Mouse (Mus musculus) neural tube, embryonic 11.5 days (tissue): ENCODE results near the gene Cyp4a32. TPM values are rescaled to one million over a fixed set of nuclear protein-coding genes. Genes with fewer than 3 reads are reported as not detected.
"Not testable (repeated sequence)": the region's sequence is repeated elsewhere in the genome, so short reads cannot be mapped to it uniquely, and the experiment has no call there.

Source experiments
- ATAC-seq: fragments of 200-750 bp; cut with Nextera tagmentation; 2 replicates; pipeline ENCODE4 v1.8.0; 2017; ENCODE audit warnings: moderate number of reproducible peaks, mild to moderate bottlenecking, moderate TSS enrichment, moderate library complexity; ENCODE audit not compliant: insufficient read depth, low FRiP score, low TSS enrichment
- DNase-seq: peaks from one replicate; pipeline ENCODE4 v3.0.0-alpha.2; 2015; ENCODE audit warnings: low spot score
- H3K27ac ChIP-seq: fragments of 300-500 bp; sonication (generic); 2 replicates; pipeline ENCODE4 v1.5.1; 2014; ENCODE audit warnings: low read depth, mild to moderate bottlenecking, low read length
- H3K27me3 ChIP-seq: fragments of 300-500 bp; sonication (generic); 2 replicates; pipeline ENCODE4 v1.6.1; 2014; ENCODE audit warnings: mild to moderate bottlenecking, low read length, mixed read lengths; ENCODE audit not compliant: control insufficient read depth, insufficient read depth
- H3K36me3 ChIP-seq: fragments of 300-500 bp; sonication (generic); 2 replicates; pipeline ENCODE4 v1.6.1; 2014; ENCODE audit warnings: mild to moderate bottlenecking, low read length, moderate library complexity, mixed read lengths; ENCODE audit not compliant: control insufficient read depth, insufficient read depth
- H3K4me1 ChIP-seq: fragments of 300-500 bp; sonication (generic); 2 replicates; pipeline ENCODE4 v1.6.1; 2014; ENCODE audit warnings: low read length, mixed read lengths; ENCODE audit not compliant: control insufficient read depth, insufficient read depth
- H3K4me2 ChIP-seq: fragments of 300-500 bp; sonication (generic); 2 replicates; pipeline ENCODE4 v1.6.1; 2014; ENCODE audit warnings: low read depth, mild to moderate bottlenecking, moderate library complexity
- H3K4me3 ChIP-seq: fragments of 300-500 bp; sonication (generic); 2 replicates; pipeline ENCODE4 v1.5.1; 2014; ENCODE audit warnings: low read depth, low read length
- H3K9ac ChIP-seq: fragments of 300-500 bp; sonication (generic); 2 replicates; pipeline ENCODE4 v1.6.1; 2014; ENCODE audit warnings: mild to moderate bottlenecking, low read length
- H3K9me3 ChIP-seq: fragments of 300-500 bp; sonication (generic); 2 replicates; pipeline ENCODE4 v1.6.1; 2016; ENCODE audit warnings: low read length; ENCODE audit not compliant: control insufficient read depth
- WGBS: fragments of 180-500 bp; shearing (Covaris S2); extraction: QIAGEN DNeasy Blood & Tissue Kit; methylation state at CpG from one replicate; pipeline ENCODE4 v1.1.7; 2014; 5-methylcytosine and 5-hydroxymethylcytosine counted together
- polyA plus RNA-seq: library from polyadenylated mRNA; unstranded; fragments of >200 nt; fragmentation: Nextera tagmentation; extraction: Ambion mirVana; gene quantifications from 2 replicates; pipeline ENCODE4 v1.2.1, GENCODE M21; 2014

The Cyp4a32 gene
- not detected in 2 replicates for polyA plus RNA-seq

DNA sequence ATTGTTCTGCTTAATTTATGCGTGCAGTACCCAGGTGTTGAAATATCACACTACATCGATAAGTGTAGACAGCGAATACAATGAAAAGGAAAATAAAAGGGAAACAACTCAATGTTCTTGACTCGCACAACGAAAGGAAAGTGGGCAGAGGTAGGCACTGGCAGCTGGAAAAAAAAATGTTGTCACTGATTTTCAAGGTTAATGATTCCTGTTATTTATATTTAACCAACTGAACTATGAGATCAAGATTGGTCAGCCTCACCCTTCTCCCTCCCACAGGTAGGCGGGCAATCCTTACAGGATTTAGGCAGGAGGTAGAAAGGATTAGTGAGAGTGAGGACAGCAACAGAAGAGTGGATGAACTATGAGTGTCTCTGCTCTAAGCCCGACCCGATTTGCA lies at the start of gene Cyp4a32:
Gene Cyp4a32, plus strand, starts transcription at position 359 of the 400 bp plus-strand sequence.
- not testable (repeated sequence) for H3K36me3 ChIP-seq, H3K9ac ChIP-seq, H3K27ac ChIP-seq, H3K27me3 ChIP-seq, H3K4me2 ChIP-seq, ATAC-seq, H3K4me3 ChIP-seq, DNase-seq, H3K9me3 ChIP-seq, H3K4me1 ChIP-seq
- whole genome bisulfite sequencing: 88% methylated on average over 8 of the region's 8 CpGs

- Histone ChIP-seq H3K4me2 (no peak overlapping the region), H3K9ac (no peak overlapping the region), H3K9me3 (no peaks in the 10 kb centered on the region), H3K4me3 (no peak overlapping the region), H3K27ac (no peak overlapping the region), H3K27me3 (no peaks in the 10 kb centered on the region), H3K36me3 (no peaks in the 10 kb centered on the region), H3K4me1 (no peaks in the 10 kb centered on the region)
- DNase-seq (no peak), ATAC-seq (no peak)
- WGBS: 86% methylated on average over 3 of the region's 3 CpGs
Measured at GRCm38 (mm10) chr4:115552726-115553125, 48.0 kb upstream of the Cyp4a32 start.

- no peak overlapping the region for H3K4me3 ChIP-seq
- ATAC-seq: no peak
- no peaks in the 10 kb centered on the region for H3K36me3 ChIP-seq
- no peak overlapping the region for H3K9ac ChIP-seq
- H3K27ac ChIP-seq: no peak overlapping the region
- 83% methylated on average over 2 of the region's 2 CpGs for WGBS
- no peak overlapping the region for H3K4me2 ChIP-seq
- H3K9me3 ChIP-seq: no peaks in the 10 kb centered on the region
- no peak for DNase-seq
- H3K27me3 ChIP-seq: no peaks in the 10 kb centered on the region
- no peaks in the 10 kb centered on the region for H3K4me1 ChIP-seq
Measured at GRCm38 (mm10) chr4:115555513-115555912, 45.3 kb upstream of the Cyp4a32 start.

DNA sequence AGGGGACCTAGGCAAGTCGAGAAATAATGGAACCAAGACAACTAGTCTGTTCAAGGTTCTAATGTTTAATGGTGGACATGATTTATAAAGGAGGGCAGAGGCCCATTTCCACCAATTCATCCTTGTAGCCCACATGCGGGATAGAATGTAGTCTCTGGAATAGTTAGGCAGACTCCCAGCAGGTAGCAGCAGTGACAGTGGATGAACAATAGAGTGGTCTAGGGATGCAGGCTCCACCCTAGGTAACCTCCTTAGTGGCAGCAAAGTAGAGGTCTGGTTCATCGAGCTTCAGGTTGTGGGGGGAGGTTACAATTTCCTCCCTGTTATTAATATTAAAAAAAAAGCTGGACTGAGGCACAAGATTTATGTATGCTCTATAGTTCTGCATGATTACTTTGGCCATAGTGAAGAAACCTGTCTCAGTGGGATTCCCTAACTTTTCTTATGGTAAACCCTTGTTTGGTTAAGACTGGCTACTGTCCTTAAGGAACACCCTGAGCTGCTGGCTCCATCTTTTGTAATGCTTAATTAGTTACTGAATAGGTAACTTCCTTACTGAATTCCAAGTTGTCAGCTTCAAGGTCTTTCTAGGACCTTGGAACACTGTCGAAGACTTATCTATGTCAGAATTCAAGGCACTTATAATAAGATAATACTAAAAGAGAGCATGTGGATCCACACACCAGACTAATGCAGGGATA lies 42.8 kb upstream of the Cyp4a32 start:
- Histone ChIP-seq H3K27ac (no peak overlapping the region), H3K4me1 (no peaks in the 10 kb centered on the region), H3K36me3 (no peaks in the 10 kb centered on the region), H3K4me3 (no peak overlapping the region), H3K9me3 (no peaks in the 10 kb centered on the region), H3K4me2 (no peak overlapping the region), H3K27me3 (no peaks in the 10 kb centered on the region), H3K9ac (no peak overlapping the region)
- WGBS: 50% methylated on average over 4 of the region's 4 CpGs
- no peak for DNase-seq
- ATAC-seq: no peak

- DNase-seq, H3K27me3 ChIP-seq, H3K36me3 ChIP-seq, H3K4me1 ChIP-seq, H3K9ac ChIP-seq, H3K9me3 ChIP-seq, H3K27ac ChIP-seq, ATAC-seq, H3K4me3 ChIP-seq, H3K4me2 ChIP-seq: not testable (repeated sequence)
- 56% methylated on average over 5 of the region's 5 CpGs for WGBS
Measured at GRCm38 (mm10) chr4:115561236-115561635, 39.5 kb upstream of the Cyp4a32 start.

DNA sequence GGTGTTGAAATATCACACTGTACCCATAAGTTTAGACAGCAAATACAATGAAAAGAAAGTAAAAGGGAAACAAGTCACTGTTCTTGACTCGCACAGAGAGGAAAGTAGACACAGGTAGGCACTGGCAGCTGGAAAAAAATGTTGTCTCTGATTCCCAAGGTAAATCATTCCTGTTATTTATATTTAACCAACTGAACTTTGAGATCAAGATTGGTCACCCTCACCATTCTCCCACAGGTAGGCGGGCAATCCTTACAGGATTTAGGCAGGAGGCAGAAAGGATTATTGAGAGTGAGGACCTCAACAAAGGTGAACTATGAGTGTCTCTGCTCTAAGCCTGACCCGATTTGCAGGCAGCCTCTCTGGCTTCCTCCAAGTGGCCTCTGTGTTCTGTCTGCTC lies 37.4 kb upstream of the Cyp4a32 start, which contains the start of gene Cyp4a31:
Gene Cyp4a31, plus strand, starts transcription at position 249 of the 400 bp plus-strand sequence.
- H3K27me3 ChIP-seq: no peaks in the 10 kb centered on the region
- no peak for ATAC-seq
- 90% methylated on average over 3 of the region's 3 CpGs for WGBS

GRCm38 (mm10) chr4:115564469-115565225 lies 36.1 kb upstream of the Cyp4a32 start:
- not testable (repeated sequence) for H3K4me2 ChIP-seq, H3K27ac ChIP-seq, H3K9me3 ChIP-seq, H3K4me1 ChIP-seq, ATAC-seq, DNase-seq, H3K9ac ChIP-seq, H3K4me3 ChIP-seq, H3K27me3 ChIP-seq, H3K36me3 ChIP-seq
- 85% methylated on average over 6 of the region's 6 CpGs for WGBS

More for the DNA sequence above, 37.4 kb upstream of the Cyp4a32 start, which contains the start of gene Cyp4a31:
- no peak within 1 kb of the TSS for H3K4me2 ChIP-seq
- H3K9me3 ChIP-seq: no peaks in the 10 kb centered on the region
- H3K27ac ChIP-seq: no peak within 1 kb of the TSS
- H3K4me1 ChIP-seq: no peaks in the 10 kb centered on the region
- no peak for DNase-seq
- H3K9ac ChIP-seq: no peak within 1 kb of the TSS
- no peak within 1 kb of the TSS for H3K4me3 ChIP-seq
- no peaks in the 10 kb centered on the region for H3K36me3 ChIP-seq

GRCm38 (mm10) chr4:115575255-115575654 lies 25.5 kb upstream of the Cyp4a32 start:
- no peak overlapping the region for H3K4me3 ChIP-seq
- H3K27ac ChIP-seq: no peak overlapping the region
- H3K9ac ChIP-seq: no peak overlapping the region
- H3K9me3 ChIP-seq: no peaks in the 10 kb centered on the region
- no peak overlapping the region for H3K4me2 ChIP-seq
- H3K27me3 ChIP-seq: no peaks in the 10 kb centered on the region
- ATAC-seq (no peak), DNase-seq (no peak)
- no peaks in the 10 kb centered on the region for H3K4me1 ChIP-seq
- 83% methylated on average over 3 of the region's 3 CpGs for WGBS
- no peaks in the 10 kb centered on the region for H3K36me3 ChIP-seq

DNA sequence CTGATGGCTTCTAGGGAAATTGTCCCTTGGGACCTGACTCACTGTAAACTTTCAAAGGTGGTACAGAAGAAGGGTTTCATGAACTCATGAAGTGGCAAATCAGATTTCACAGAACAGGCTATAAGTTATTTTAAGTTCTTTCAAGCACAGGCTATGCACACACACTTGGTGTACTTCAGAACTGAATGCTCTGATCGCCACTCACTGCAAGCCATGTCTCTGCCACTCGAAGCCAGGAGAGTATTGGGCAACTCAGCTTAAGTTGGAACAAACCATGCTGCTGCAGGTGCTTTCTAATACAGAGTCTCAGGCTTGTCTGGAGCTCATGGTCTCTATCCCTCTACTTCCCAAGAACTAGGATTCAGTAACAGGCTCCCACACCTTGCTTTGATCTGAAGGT lies 25.0 kb upstream of the Cyp4a32 start:
- H3K4me1 ChIP-seq: no peaks in the 10 kb centered on the region
- no peak overlapping the region for H3K9ac ChIP-seq
- no peaks in the 10 kb centered on the region for H3K9me3 ChIP-seq
- no peak for ATAC-seq
- no peak overlapping the region for H3K4me2 ChIP-seq
- DNase-seq: no peak
- H3K27me3 ChIP-seq: no peaks in the 10 kb centered on the region
- no peak overlapping the region for H3K4me3 ChIP-seq
- no peaks in the 10 kb centered on the region for H3K36me3 ChIP-seq
- WGBS: 83% methylated on average over 2 of the region's 2 CpGs
- no peak overlapping the region for H3K27ac ChIP-seq
